Mouse (Mus musculus) lung, embryonic 14.5 days (tissue): ENCODE measurements at regions not wholly inside any gene's neighbourhood (a gene's known extent, or its start where the extent isn't known, plus 50 kb on each side); places are given as distances from the start of the nearest gene placed in this dataset.

Experiments used
- ATAC-seq: fragments of 200-750 bp; cut with Nextera tagmentation; 2 replicates; pipeline ENCODE4 v1.8.0; 2017; ENCODE audit warnings: mild to moderate bottlenecking, moderate TSS enrichment, moderate library complexity; ENCODE audit not compliant: insufficient read depth
- DNase-seq: peaks from one replicate; pipeline ENCODE4 v3.0.0-alpha.2; 2015
- H3K27ac ChIP-seq: fragments of 300-500 bp; sonication (generic); 2 replicates; pipeline ENCODE4 v1.5.1; 2014; ENCODE audit warnings: low read depth, mild to moderate bottlenecking, moderate library complexity
- H3K27me3 ChIP-seq: fragments of 300-500 bp; sonication (generic); 2 replicates; pipeline ENCODE4 v1.6.1; 2014; ENCODE audit warnings: low read length, control low read depth; ENCODE audit not compliant: insufficient read depth
- H3K36me3 ChIP-seq: fragments of 300-500 bp; sonication (generic); 2 replicates; pipeline ENCODE4 v1.6.1; 2014; ENCODE audit warnings: control low read depth; ENCODE audit not compliant: insufficient read depth
- H3K4me1 ChIP-seq: fragments of 300-500 bp; sonication (generic); 2 replicates; pipeline ENCODE4 v1.6.1; 2014; ENCODE audit warnings: antibody characterized with exemption, control low read depth; ENCODE audit not compliant: insufficient read depth
- H3K4me2 ChIP-seq: fragments of 300-500 bp; sonication (generic); 2 replicates; pipeline ENCODE4 v1.6.1; 2014; ENCODE audit warnings: mild to moderate bottlenecking
- H3K4me3 ChIP-seq: fragments of 300-500 bp; sonication (generic); 2 replicates; pipeline ENCODE4 v1.5.1; 2014; ENCODE audit warnings: low read depth, low read length
- H3K9ac ChIP-seq: fragments of 300-500 bp; sonication (generic); 2 replicates; pipeline ENCODE4 v1.6.1; 2014
- H3K9me3 ChIP-seq: fragments of 300-500 bp; sonication (generic); 2 replicates; pipeline ENCODE4 v1.6.1; 2016; ENCODE audit warnings: low read depth, low read length, control low read depth
- CTCF ChIP-seq: IDR thresholded peaks from 2 replicates; pipeline ENCODE4 v1.5.1; 2016; ENCODE audit warnings: antibody characterized with exemption, low read depth
- WGBS: fragments of 180-500 bp; shearing (Covaris S2); extraction: QIAGEN DNeasy Blood & Tissue Kit; methylation state at CpG from one replicate; pipeline ENCODE4 v1.1.7; 2014; 5-methylcytosine and 5-hydroxymethylcytosine counted together

- 62% methylated on average over 5 of the region's 5 CpGs for WGBS
- Histone ChIP-seq H3K27me3 (no peaks in the 10 kb centered on the region), H3K9me3 (no peaks in the 10 kb centered on the region), H3K9ac (no peak overlapping the region), H3K27ac (no peak overlapping the region), H3K4me1 (no peaks in the 10 kb centered on the region), H3K36me3 (no peaks in the 10 kb centered on the region), H3K4me3 (no peak overlapping the region), H3K4me2 (no peak overlapping the region)
- no peak for ATAC-seq
- no peak for TF ChIP-seq CTCF
- DNase-seq = no peak
These were observed 80.8 kb upstream of the Bcl6 start for GRCm38 (mm10) chr16:24069411-24069810.

DNA sequence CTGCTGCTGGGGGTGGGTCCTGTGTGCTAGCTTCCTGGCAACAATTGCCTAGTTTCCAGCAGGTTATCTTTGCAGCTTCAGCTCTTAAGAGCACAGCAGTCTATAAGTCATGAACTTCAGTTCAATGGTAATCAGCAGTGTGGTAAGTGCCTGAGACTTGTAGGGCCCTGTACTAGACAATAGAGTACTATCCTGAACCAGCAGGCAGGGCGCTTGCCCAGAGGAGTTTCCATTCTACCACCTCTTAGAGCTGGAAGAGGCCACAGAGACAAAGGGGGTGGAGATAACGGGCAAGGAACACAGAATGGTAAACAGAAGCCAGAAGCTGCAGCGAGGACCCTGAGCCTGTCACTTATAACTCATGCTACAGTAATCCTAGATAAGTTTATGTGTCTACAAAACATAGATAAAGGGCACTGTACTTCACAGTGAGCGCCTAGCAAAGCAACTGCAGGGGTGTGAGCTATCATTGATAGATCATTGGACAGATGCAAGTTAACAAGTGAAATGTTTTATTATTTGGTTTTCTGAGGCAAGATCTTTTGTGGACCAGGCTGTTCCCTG lies 79.7 kb upstream of the Bcl6 start:
- H3K4me1 ChIP-seq = no peaks in the 10 kb centered on the region
- no peaks in the 10 kb centered on the region for H3K27me3 ChIP-seq
- no peaks in the 10 kb centered on the region for H3K36me3 ChIP-seq
- no peak overlapping the region for H3K4me2 ChIP-seq
- WGBS = 21% methylated on average over 4 of the region's 4 CpGs
- no peaks in the 10 kb centered on the region for H3K9me3 ChIP-seq
- H3K27ac ChIP-seq = no peak overlapping the region
- DNase-seq (no peak), ATAC-seq (peak; percentile 41; the same call in 1 of the 2 replicates)
- TF ChIP-seq CTCF = no peak
- no peak overlapping the region for H3K4me3 ChIP-seq
- H3K9ac ChIP-seq = no peak overlapping the region

DNA sequence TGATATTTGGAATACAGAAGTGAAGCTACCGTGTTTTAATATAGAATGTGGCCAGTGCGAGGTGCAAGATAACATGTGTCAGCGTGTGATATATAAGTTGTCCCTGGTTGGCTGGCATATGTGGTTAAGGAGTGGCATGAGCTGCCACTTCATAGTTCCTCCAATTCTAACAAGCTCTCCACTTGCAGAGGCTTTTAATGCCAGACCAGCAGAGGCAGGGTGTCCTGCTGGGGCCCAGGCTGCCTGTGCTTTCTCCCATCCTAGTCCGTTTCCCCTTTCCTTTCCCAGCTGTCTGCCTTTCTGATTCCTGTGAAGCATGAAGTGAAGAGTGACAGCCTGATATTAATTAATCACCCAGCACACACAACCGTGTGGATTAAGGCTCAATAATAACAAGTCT lies 73.7 kb upstream of the Bcl6 start:
- Histone ChIP-seq H3K9ac (no peak overlapping the region), H3K4me1 (peaks cover 3% of the 10 kb centered on the region; the same call in 1 of the 2 replicates), H3K9me3 (no peaks in the 10 kb centered on the region), H3K4me3 (no peak overlapping the region), H3K27ac (no peak overlapping the region), H3K27me3 (no peaks in the 10 kb centered on the region), H3K36me3 (no peaks in the 10 kb centered on the region), H3K4me2 (no peak overlapping the region)
- DNase-seq (no peak), ATAC-seq (no peak)
- WGBS = 50% methylated on average over 5 of the region's 5 CpGs
- no peak for TF ChIP-seq CTCF

GRCm38 (mm10) chr16:24061496-24061895 lies 72.8 kb upstream of the Bcl6 start:
- Histone ChIP-seq H3K4me2 (no peak overlapping the region), H3K27ac (no peak overlapping the region), H3K4me3 (no peak overlapping the region), H3K27me3 (no peaks in the 10 kb centered on the region), H3K36me3 (no peaks in the 10 kb centered on the region), H3K4me1 (peaks cover 9% of the 10 kb centered on the region), H3K9ac (no peak overlapping the region), H3K9me3 (no peaks in the 10 kb centered on the region)
- no peak for TF ChIP-seq CTCF
- ATAC-seq (no peak), DNase-seq (no peak)
- 65% methylated on average over 4 of the region's 4 CpGs for WGBS

DNA sequence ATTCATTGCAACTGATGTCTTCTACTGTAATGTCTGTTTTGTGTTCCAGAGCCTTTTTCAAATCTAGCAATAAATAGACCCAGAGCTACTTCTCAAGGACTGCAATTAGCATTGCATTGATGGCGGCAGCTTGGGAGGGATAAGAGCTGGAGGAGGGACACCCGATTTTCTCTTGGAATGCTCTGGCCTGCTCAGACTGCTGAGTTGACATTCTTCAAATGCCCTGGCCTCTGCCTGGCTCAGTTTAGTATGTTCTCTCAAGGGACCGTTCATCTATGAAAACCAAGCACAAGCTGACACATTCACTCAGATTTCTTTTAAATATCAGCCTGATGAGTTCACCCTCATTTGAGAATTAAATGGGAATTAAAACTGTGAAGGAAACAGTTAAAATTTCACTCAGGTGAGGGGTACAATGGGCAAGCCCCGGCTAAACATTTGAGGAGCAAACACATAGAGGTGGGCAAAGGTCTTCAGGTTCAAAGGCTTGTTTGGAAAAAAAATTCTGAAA lies 70.5 kb upstream of the Bcl6 start:
- H3K9me3 ChIP-seq = no peaks in the 10 kb centered on the region
- no peak overlapping the region for H3K4me3 ChIP-seq
- H3K27ac ChIP-seq = no peak overlapping the region
- no peak for ATAC-seq
- WGBS = 51% methylated on average over 4 of the region's 4 CpGs
- peak; percentile 15 for DNase-seq
- no peak overlapping the region for H3K4me2 ChIP-seq
- peaks cover 12% of the 10 kb centered on the region for H3K4me1 ChIP-seq
- H3K27me3 ChIP-seq = no peaks in the 10 kb centered on the region
- no peaks in the 10 kb centered on the region for H3K36me3 ChIP-seq
- no peak overlapping the region for H3K9ac ChIP-seq
- no peak for TF ChIP-seq CTCF

- DNase-seq (peak; percentile 64), ATAC-seq (peak; percentile 67)
- 15% methylated on average over 11 of the region's 11 CpGs for WGBS
- Histone ChIP-seq H3K4me3 (no peak overlapping the region), H3K4me2 (no peak overlapping the region), H3K36me3 (no peaks in the 10 kb centered on the region), H3K9ac (no peak overlapping the region), H3K27ac (peak overlapping the region; percentile 72), H3K27me3 (no peaks in the 10 kb centered on the region), H3K4me1 (peaks cover 12% of the 10 kb centered on the region), H3K9me3 (no peaks in the 10 kb centered on the region)
- TF ChIP-seq CTCF = no peak
These were observed 68.4 kb upstream of the Bcl6 start for GRCm38 (mm10) chr16:24056885-24057531.

DNA sequence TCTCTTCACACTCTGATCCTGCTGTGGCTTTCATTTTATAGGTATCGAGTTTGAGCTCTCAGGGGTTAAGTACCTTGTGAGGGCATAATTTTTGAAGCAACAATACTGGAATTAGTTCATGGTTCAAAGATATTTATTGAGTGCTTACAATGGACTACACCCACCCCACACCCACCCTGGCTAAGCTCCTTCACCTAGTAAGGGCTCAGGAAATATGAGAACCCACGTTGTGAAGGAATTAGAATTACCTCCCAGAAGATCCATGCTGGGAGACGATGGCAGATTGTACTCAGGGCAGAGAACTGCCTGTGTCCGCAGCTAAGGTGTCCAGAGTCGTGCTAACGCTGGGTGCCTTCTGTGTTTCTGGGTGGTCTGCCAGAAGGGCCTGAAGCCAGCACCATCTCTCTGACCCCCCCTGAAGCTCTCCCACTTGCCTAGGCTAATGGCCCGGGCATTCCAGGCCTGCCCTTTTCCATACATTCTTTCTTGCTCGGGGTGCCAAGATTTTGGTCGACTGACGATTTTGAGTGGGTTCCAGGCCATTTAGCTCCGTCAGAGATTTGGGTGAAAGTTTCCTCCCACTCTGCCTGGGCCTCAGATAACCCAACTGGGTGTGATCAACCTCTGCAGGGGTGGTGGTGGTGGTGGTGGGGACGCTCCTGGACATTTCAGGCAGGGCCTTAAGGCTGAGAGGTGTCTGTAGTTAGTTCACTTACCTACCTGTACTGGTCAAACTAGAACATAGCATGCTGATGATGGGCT lies 67.7 kb upstream of the Bcl6 start:
- H3K9me3 ChIP-seq = no peaks in the 10 kb centered on the region
- no peak overlapping the region for H3K4me3 ChIP-seq
- H3K36me3 ChIP-seq = no peaks in the 10 kb centered on the region
- H3K27me3 ChIP-seq = no peaks in the 10 kb centered on the region
- H3K27ac ChIP-seq = peak overlapping the region; percentile 72
- H3K4me1 ChIP-seq = peaks cover 12% of the 10 kb centered on the region
- DNase-seq (peak; percentile 65), ATAC-seq (peak; percentile 58)
- no peak for TF ChIP-seq CTCF
- H3K4me2 ChIP-seq = no peak overlapping the region
- WGBS = 26% methylated on average over 12 of the region's 12 CpGs
- no peak overlapping the region for H3K9ac ChIP-seq
